Mouse (Mus musculus): ENCODE measurements around the gene Cckbr. TPM values are rescaled to one million over a fixed set of nuclear protein-coding genes. Genes with fewer than 3 reads are reported as not detected.

Cckbr gene
- total and polyA plus RNA-seq, 2 experiments from 2014 or later = 6.3 to 12.0 TPM

DNA sequence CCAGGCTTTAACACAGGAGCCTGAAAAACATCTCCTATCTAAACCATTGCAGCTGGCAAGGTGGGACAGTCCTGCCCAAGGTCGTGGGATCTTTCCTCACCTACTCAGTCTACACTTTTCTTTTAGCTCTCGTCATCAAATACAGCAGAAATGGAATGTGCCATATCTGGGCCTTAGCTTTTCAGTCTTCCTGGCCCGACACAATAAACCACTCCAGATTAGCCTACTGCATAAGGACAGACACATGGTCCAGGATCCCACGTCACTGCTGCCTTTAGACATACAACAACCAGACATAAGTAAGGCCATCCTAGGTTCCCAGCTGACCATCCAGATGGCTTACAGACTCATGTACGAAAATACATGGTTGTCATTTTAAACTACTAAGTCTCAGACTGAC is 84.6 kb downstream of the Cckbr start:
- no peaks in the 10 kb centered on the region for H3K36me3 ChIP-seq (ENCODE audit: insufficient read depth, low read length)
- no peaks in the 10 kb centered on the region for H3K27me3 ChIP-seq (ENCODE audit: insufficient read depth, low read length)
- TF ChIP-seq CTCF (IDR thresholded peaks at IDR 0.05) = no peak
- H3K4me1 ChIP-seq (ENCODE audit: insufficient read depth, low read length) = no peaks in the 10 kb centered on the region; the same call in 1 of the 2 replicates
- H3K9ac ChIP-seq (replicated peaks; ENCODE audit: low read length, poor library complexity, severe bottlenecking) = no peak overlapping the region
- no peak overlapping the region for H3K27ac ChIP-seq (ENCODE audit: low read depth, low read length)
- ATAC-seq (ENCODE audit: low FRiP score) = no peak
- H3K9me3 ChIP-seq (ENCODE audit: low read length) = no peaks in the 10 kb centered on the region
- no peak overlapping the region for H3K4me3 ChIP-seq (ENCODE audit: low read depth, low read length)
- 82% methylated on average over 5 of the region's 5 CpGs for WGBS
- no peak for DNase-seq (ENCODE audit: low spot score)
- no peak overlapping the region for H3K4me2 ChIP-seq (ENCODE audit: low read depth, low read length, poor library complexity, severe bottlenecking)

DNA sequence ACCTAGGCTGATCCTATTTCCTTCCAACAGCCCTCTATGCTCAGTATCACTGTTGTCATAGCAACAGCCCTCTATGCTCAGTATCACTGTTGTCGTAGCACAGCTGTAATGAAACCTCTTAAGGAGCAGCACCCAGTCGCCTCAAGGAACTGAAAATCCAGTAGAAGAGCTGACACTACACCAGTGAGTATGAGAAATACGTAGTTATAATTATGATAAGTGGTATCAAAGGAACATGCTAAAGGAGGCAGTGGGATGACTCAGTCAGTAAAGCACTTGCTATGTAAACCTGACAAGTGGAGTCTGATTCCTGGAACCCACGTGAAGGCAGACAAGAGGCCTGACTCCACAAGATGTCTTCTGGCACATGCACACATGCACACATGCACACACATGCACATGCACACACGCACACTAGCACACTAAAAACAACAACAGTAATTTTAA is 88.3 kb downstream of the Cckbr start:
- H3K9me3 ChIP-seq (ENCODE audit: low read length) = no peaks in the 10 kb centered on the region
- DNase-seq (ENCODE audit: low spot score) (peak; percentile 73), ATAC-seq (ENCODE audit: low FRiP score) (peak; percentile 88)
- H3K4me1 ChIP-seq (ENCODE audit: insufficient read depth, low read length) = no peaks in the 10 kb centered on the region; the same call in 1 of the 2 replicates
- H3K27me3 ChIP-seq (ENCODE audit: insufficient read depth, low read length) = no peaks in the 10 kb centered on the region
- peak overlapping the region; percentile 51 for H3K27ac ChIP-seq (ENCODE audit: low read depth, low read length)
- no peak overlapping the region for H3K4me3 ChIP-seq (ENCODE audit: low read depth, low read length)
- no peak for TF ChIP-seq CTCF (IDR thresholded peaks at IDR 0.05)
- H3K36me3 ChIP-seq (ENCODE audit: insufficient read depth, low read length) = no peaks in the 10 kb centered on the region
- no peak overlapping the region for H3K4me2 ChIP-seq (ENCODE audit: low read depth, low read length, poor library complexity, severe bottlenecking)
- no peak overlapping the region for H3K9ac ChIP-seq (replicated peaks; ENCODE audit: low read length, poor library complexity, severe bottlenecking)
- 36% methylated on average over 5 of the region's 5 CpGs for WGBS

DNA sequence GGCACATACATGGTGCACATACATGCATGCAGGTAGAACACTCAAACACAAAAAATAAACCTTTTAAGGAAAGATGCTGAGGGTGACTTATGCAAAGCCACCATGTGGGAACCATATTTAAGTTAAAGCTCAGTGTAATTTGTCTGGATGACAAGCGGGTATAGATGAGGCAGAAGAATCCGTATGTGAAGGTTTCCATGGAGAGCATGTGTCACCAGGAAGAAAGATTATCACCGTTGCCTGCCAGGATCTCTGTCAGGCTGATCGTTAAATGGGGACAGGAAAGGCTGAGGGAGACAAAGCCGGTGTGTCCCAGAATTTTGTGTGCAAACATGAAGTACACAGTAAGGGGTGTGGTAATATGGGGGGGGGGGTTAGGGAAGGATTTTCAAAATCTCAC is 89.0 kb downstream of the Cckbr start:
- no peak overlapping the region for H3K4me2 ChIP-seq (ENCODE audit: low read depth, low read length, poor library complexity, severe bottlenecking)
- no peak overlapping the region for H3K9ac ChIP-seq (replicated peaks; ENCODE audit: low read length, poor library complexity, severe bottlenecking)
- peak; percentile 17 for DNase-seq (ENCODE audit: low spot score)
- H3K9me3 ChIP-seq (ENCODE audit: low read length) = no peaks in the 10 kb centered on the region
- no peak for TF ChIP-seq CTCF (IDR thresholded peaks at IDR 0.05)
- WGBS = 48% methylated on average over 5 of the region's 5 CpGs
- peak overlapping the region; percentile 51 for H3K27ac ChIP-seq (ENCODE audit: low read depth, low read length)
- ATAC-seq (ENCODE audit: low FRiP score) = peak; percentile 3; the same call in 1 of the 2 replicates
- no peaks in the 10 kb centered on the region for H3K27me3 ChIP-seq (ENCODE audit: insufficient read depth, low read length)
- H3K4me3 ChIP-seq (ENCODE audit: low read depth, low read length) = no peak overlapping the region
- H3K4me1 ChIP-seq (ENCODE audit: insufficient read depth, low read length) = no peaks in the 10 kb centered on the region; the same call in 1 of the 2 replicates
- H3K36me3 ChIP-seq (ENCODE audit: insufficient read depth, low read length) = no peaks in the 10 kb centered on the region

DNA sequence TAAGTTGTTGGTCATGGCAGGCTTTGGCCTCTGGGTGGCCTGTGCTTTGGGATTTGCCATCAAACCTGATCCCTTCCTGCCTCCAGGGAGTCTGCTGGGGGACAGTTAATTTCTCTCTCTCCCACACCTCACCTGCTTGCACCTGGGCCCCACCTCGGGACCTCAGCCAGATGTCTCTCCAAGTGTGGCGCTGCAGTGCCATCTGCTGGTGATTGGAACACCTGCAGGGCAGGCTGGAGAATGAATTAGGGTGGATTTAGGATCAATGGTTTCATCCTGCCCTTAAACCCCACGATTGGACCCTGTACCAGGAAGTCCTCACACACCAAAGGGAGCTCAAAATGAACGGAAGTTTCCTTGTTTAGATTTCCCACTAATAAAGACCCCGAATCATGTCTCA is 89.6 kb downstream of the Cckbr start:
- no peak overlapping the region for H3K27ac ChIP-seq (ENCODE audit: low read depth, low read length)
- ATAC-seq (ENCODE audit: low FRiP score) (peak; percentile 29; the same call in 1 of the 2 replicates), DNase-seq (ENCODE audit: low spot score) (peak; percentile 63)
- 12% methylated on average over 5 of the region's 5 CpGs for WGBS
- H3K36me3 ChIP-seq (ENCODE audit: insufficient read depth, low read length) = no peaks in the 10 kb centered on the region
- H3K9ac ChIP-seq (replicated peaks; ENCODE audit: low read length, poor library complexity, severe bottlenecking) = no peak overlapping the region
- no peak overlapping the region for H3K4me2 ChIP-seq (ENCODE audit: low read depth, low read length, poor library complexity, severe bottlenecking)
- no peak overlapping the region for H3K4me3 ChIP-seq (ENCODE audit: low read depth, low read length)
- H3K27me3 ChIP-seq (ENCODE audit: insufficient read depth, low read length) = no peaks in the 10 kb centered on the region
- no peaks in the 10 kb centered on the region; the same call in 1 of the 2 replicates for H3K4me1 ChIP-seq (ENCODE audit: insufficient read depth, low read length)
- peak; percentile 96 for TF ChIP-seq CTCF (IDR thresholded peaks at IDR 0.05)
- H3K9me3 ChIP-seq (ENCODE audit: low read length) = no peaks in the 10 kb centered on the region

DNA sequence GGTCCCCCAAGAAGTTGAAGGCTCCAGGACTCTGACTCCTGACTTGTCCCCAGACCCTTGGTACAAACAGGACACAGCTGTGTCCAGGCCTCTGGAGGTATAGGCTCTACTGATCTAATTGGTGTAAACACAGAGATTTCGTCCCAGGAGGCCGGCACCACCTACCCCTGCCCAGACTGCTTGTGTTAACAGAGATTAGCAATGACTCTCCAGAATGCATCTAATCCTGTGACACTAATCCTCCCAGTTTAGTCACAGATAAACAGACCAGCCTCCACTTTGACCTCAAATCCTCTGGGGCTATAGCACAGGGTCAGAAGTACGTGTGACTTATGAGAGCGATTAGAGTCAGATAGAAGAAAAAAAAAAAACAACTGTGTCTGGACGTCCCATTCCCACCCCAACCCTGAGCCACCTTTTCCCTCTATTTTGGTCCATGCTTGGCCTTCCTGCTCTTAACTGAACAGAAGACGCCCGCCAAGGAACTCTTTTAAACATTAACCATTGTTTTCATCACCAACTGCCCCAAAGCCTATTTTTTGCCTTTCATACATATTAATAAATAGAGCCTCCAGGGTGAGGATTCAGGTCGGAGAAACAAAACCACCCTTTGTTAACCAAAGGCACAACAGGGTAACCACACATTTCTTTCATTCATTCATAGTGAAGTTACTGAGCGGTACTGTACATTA is 91.3 kb downstream of the Cckbr start:
- 20% methylated on average over 9 of the region's 9 CpGs for WGBS
- Histone ChIP-seq H3K27me3 (ENCODE audit: insufficient read depth, low read length) (no peaks in the 10 kb centered on the region), H3K4me3 (ENCODE audit: low read depth, low read length) (no peak overlapping the region), H3K27ac (ENCODE audit: low read depth, low read length) (no peak overlapping the region), H3K4me2 (ENCODE audit: low read depth, low read length, poor library complexity, severe bottlenecking) (no peak overlapping the region), H3K36me3 (ENCODE audit: insufficient read depth, low read length) (no peaks in the 10 kb centered on the region), H3K9ac (replicated peaks; ENCODE audit: low read length, poor library complexity, severe bottlenecking) (no peak overlapping the region), H3K4me1 (ENCODE audit: insufficient read depth, low read length) (no peaks in the 10 kb centered on the region; the same call in 1 of the 2 replicates), H3K9me3 (ENCODE audit: low read length) (no peaks in the 10 kb centered on the region)
- ATAC-seq (ENCODE audit: low FRiP score) = no peak
- no peak for DNase-seq (ENCODE audit: low spot score)
- no peak for TF ChIP-seq CTCF (IDR thresholded peaks at IDR 0.05)

DNA sequence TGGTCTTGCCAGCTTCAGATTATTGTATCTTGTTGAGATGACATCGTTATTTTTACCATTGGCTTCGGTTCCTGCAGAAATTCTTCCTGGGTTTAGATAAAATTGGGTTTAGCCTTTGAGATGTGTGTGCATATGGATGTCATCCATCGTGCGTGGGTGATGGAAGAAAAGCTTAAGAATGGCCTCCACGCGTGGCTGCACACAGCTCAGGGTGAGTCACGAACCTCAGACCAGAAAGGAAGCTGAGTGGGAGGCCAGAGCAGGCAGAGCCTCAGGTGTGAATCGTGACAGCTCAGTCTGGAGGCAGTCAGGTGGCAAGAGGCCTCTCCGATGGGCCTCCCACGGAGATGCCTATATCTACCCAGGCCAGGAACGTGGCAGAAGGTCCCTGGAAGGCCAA is 93.8 kb downstream of the Cckbr start:
- H3K4me3 ChIP-seq (ENCODE audit: low read depth, low read length) = no peak overlapping the region

More for the DNA sequence above, 93.8 kb downstream of the Cckbr start:
- Histone ChIP-seq H3K4me2 (ENCODE audit: low read depth, low read length, poor library complexity, severe bottlenecking) (no peak overlapping the region), H3K4me1 (ENCODE audit: insufficient read depth, low read length) (no peaks in the 10 kb centered on the region; the same call in 1 of the 2 replicates), H3K9ac (replicated peaks; ENCODE audit: low read length, poor library complexity, severe bottlenecking) (no peak overlapping the region), H3K27me3 (ENCODE audit: insufficient read depth, low read length) (no peaks in the 10 kb centered on the region), H3K36me3 (ENCODE audit: insufficient read depth, low read length) (no peaks in the 10 kb centered on the region), H3K27ac (ENCODE audit: low read depth, low read length) (no peak overlapping the region), H3K9me3 (ENCODE audit: low read length) (no peaks in the 10 kb centered on the region)
- DNase-seq (ENCODE audit: low spot score) (no peak), ATAC-seq (ENCODE audit: low FRiP score) (no peak)
- TF ChIP-seq CTCF (IDR thresholded peaks at IDR 0.05) = no peak
- WGBS = 71% methylated on average over 11 of the region's 11 CpGs

Measured in midbrain, postnatal 0 days (tissue).